Mouse (Mus musculus) brain, adult 2 months (tissue): Measurements from ENCODE around the gene Trnau1ap.
"Not testable (repeated sequence)": the region's sequence is repeated elsewhere in the genome, so short reads cannot be mapped to it uniquely, and the experiment has no call there.

Experiments used
- DNase-seq: peaks from one replicate; pipeline ENCODE4 v3.0.0; 2011; ENCODE audit warnings: low read depth, low spot score

Trnau1ap gene

GRCm38 (mm10) chr4:132301486-132301885, 27.9 kb downstream of the Trnau1ap start:
- DNase-seq = no peak

DNA sequence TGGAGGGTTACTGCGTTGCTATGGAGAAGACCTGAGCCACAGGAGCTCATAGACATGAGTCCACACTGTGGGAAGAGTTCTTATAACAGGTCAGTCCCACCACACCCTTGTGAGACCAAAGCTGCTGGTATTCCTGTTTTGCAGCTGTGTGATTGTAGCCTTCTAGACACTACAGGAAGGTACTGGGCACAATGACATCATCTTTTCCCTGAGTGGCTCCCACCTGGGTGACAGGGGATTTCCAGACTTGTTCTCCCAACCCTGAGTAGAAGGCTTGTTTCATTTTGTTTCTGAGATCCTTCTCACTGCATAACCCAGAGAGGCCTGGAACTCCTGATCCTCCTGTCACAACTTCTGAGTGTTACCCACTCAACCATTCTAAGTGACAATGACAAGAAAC, 29.5 kb downstream of the Trnau1ap start:
- no peak for DNase-seq

- DNase-seq = no peak
Observed at GRCm38 (mm10) chr4:132295696-132296390, 33.5 kb downstream of the Trnau1ap start.

DNA sequence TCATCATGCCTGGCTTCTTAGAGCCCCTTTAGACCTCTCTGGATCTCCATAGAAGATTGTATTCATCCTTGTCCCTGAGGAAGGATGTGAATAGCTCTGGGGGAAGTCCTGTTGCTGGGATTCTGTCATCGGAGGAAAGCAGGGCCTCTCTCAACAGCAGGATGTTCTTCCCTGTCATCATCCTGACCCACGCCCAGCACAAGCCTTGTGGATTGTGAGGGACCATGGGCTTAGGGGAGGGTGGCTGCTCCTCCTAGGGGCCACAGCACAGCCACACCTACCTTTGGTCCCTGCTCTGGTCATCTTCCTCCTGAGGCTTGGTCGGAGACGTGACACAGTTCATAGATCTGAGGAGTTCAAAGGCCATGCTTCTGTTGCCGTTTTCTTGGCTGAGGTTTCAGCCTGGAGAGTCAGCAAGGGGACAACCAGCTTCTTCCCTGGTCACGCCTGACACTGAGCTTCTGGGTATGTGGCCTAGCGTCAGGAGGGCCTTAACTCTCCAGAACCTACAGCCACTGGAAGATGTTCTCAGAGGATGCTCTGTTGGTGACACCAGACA, 35.6 kb downstream of the Trnau1ap start:
- DNase-seq = no peak

- DNase-seq = peak; percentile 57
Observed at GRCm38 (mm10) chr4:132292988-132293387, 36.4 kb downstream of the Trnau1ap start.

DNA sequence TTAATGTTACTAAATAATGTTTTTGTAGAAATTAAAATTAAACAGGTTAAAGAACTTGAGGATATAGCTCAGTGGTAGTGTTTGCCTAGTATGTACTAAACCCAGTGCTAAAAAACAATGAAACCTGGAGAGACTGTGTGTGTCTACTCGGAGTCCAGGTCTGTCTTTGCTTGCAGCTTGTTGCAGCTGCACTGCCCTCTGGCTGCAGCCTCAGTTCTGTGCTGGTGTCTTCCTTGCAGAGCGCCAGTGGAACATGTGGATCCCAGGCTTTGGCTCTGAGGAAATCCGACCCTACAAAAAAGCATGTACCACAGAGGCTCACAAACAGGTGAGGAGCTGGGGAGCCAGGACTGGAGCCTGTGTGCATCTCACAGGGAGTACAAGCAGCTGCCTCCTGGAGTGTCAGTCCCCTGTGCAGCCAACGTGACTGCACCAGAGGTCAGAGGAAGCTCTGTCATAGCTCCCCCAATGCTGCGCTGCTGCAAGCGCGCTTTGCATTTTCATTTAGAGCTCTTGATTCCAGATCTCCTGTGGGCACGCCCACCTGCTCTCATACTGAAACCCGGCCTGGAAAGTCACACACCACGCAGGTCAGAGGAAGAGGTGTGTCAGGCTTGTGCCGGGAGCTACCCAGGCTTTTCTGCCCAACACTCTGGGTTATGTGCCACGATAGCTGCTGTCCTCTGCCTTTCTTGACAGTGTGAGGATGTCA, 37.6 kb downstream of the Trnau1ap start:
- no peak for DNase-seq

- no peak for DNase-seq
Observed at GRCm38 (mm10) chr4:132291056-132291455, 38.3 kb downstream of the Trnau1ap start.

GRCm38 (mm10) chr4:132288840-132289239, 40.5 kb downstream of the Trnau1ap start:
- DNase-seq = not testable (repeated sequence)

DNA sequence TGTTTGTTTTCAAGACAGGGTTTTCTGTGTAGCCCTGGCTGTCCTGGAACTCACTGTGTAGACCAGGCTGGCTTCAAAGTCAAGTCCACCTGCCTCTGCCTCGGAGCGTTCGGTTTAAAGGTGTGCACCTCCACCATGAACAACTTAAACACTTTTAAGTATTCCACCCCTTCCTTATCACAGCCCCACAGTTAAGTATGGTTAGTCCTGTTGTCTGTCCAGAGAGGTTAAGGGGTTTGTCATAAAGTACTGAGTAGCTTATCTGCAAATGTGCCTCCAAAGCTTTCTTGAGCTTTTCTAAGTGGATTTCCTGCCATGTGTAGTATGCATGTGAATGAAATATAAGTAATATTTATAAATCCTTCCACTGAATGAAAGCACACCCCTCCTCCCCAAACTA, 53.4 kb downstream of the Trnau1ap start:
- DNase-seq = no peak

DNA sequence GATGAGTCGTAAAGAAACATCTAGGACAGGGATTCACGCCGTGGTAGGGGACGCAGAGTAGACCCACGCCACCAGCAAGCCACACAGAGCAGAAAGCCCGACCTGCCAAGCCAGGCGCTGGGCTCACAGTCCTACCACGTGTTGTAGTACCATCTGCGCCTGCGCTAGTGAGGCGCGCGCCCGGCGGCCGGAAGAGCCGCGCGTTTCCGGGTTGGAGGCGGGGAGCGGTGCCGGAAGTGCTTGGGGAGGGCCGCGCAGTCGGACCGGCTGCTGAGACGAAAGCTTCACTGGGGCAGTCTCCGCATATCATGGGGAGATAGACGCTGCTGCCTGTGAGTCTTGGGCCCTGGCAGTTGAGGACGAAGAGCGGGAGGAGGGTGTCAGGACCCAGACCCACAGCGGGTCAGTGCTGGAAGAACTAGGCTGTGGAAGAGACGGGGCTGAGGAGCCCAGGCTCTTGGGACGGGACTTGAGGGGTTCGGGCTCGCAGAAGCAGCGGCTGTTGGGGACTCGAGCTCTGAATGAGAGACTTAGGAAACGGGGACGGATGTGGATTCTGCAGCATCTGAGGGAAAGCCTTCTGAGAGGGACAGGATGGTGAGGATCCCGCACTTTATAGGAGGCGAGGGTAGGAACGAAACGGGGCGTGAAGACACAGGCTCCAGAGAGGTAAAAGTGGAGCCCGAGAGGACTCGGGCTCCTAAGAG, 55.0 kb downstream of the Trnau1ap start, which contains the start of gene Taf12:
Gene Taf12, plus strand, starts transcription at position 220 of the 707 bp plus-strand sequence.
- peak; percentile 97 for DNase-seq

- DNase-seq = peak; percentile 16
Observed at GRCm38 (mm10) chr4:132273166-132273565, 56.2 kb downstream of the Trnau1ap start.

GRCm38 (mm10) chr4:132269740-132270560, 59.4 kb downstream of the Trnau1ap start:
- peak; percentile 97 for DNase-seq

- DNase-seq = peak; percentile 73
Observed at GRCm38 (mm10) chr4:132268871-132269739, 60.2 kb downstream of the Trnau1ap start.

GRCm38 (mm10) chr4:132266835-132267349, 62.4 kb downstream of the Trnau1ap start:
- DNase-seq = peak; percentile 82

- DNase-seq = no peak
Observed at GRCm38 (mm10) chr4:132263313-132263712, 66.0 kb downstream of the Trnau1ap start.

- DNase-seq = no peak
Observed at GRCm38 (mm10) chr4:132262358-132262616, 67.1 kb downstream of the Trnau1ap start.
